Mouse (Mus musculus) liver, embryonic 16.5 days (tissue): ENCODE measurements around the gene Galr2. TPM values are rescaled to one million over a fixed set of nuclear protein-coding genes. Genes with fewer than 3 reads are reported as not detected.

ENCODE experiments used
- ATAC-seq: fragments of 200-750 bp; cut with Nextera tagmentation; 2 replicates; pipeline ENCODE4 v1.8.0; 2017; ENCODE audit warnings: low read depth, mild to moderate bottlenecking, moderate number of reproducible peaks, moderate library complexity
- H3K27ac ChIP-seq: fragments of 300-500 bp; sonication (generic); 2 replicates; pipeline ENCODE4 v1.5.1; 2014; ENCODE audit warnings: mild to moderate bottlenecking, low read length
- H3K27me3 ChIP-seq: fragments of 300-500 bp; sonication (generic); 2 replicates; pipeline ENCODE4 v1.6.1; 2014; ENCODE audit warnings: low read depth, low read length, mixed read lengths; ENCODE audit not compliant: control insufficient read depth, insufficient read depth
- H3K36me3 ChIP-seq: fragments of 300-500 bp; sonication (generic); 2 replicates; pipeline ENCODE4 v1.6.1; 2014; ENCODE audit warnings: mild to moderate bottlenecking; ENCODE audit not compliant: control insufficient read depth, insufficient read depth
- H3K4me1 ChIP-seq: fragments of 300-500 bp; sonication (generic); 2 replicates; pipeline ENCODE4 v1.6.1; 2014; ENCODE audit warnings: low read depth, low read length, mixed read lengths; ENCODE audit not compliant: control insufficient read depth
- H3K4me2 ChIP-seq: fragments of 300-500 bp; sonication (generic); 2 replicates; pipeline ENCODE4 v1.6.1; 2014; ENCODE audit warnings: low read depth, low read length, mixed read lengths
- H3K4me3 ChIP-seq: fragments of 300-500 bp; sonication (generic); 2 replicates; pipeline ENCODE4 v1.5.1; 2014; ENCODE audit warnings: low read depth, mild to moderate bottlenecking, low read length
- H3K9ac ChIP-seq: fragments of 300-500 bp; sonication (generic); 2 replicates; pipeline ENCODE4 v1.6.1; 2014; ENCODE audit warnings: low read depth, low read length
- H3K9me3 ChIP-seq: fragments of 300-500 bp; sonication (generic); replicated peaks from 2 replicates; pipeline ENCODE4 v1.6.1; 2016; ENCODE audit warnings: low read length; ENCODE audit not compliant: control insufficient read depth
- WGBS: fragments of 180-500 bp; shearing (Covaris S2); extraction: QIAGEN DNeasy Blood & Tissue Kit; methylation state at CpG from one replicate; pipeline ENCODE4 v1.1.7; 2014; ENCODE audit not compliant: insufficient replicate concordance; 5-methylcytosine and 5-hydroxymethylcytosine counted together
- polyA plus RNA-seq: library from polyadenylated mRNA; unstranded; fragments of >200 nt; fragmentation: Nextera tagmentation; extraction: Ambion mirVana; gene quantifications from 2 replicates; pipeline ENCODE4 v1.2.1, GENCODE M21; 2015

The Galr2 gene
- polyA plus RNA-seq, 1 experiment from 2014 or later = not detected

DNA sequence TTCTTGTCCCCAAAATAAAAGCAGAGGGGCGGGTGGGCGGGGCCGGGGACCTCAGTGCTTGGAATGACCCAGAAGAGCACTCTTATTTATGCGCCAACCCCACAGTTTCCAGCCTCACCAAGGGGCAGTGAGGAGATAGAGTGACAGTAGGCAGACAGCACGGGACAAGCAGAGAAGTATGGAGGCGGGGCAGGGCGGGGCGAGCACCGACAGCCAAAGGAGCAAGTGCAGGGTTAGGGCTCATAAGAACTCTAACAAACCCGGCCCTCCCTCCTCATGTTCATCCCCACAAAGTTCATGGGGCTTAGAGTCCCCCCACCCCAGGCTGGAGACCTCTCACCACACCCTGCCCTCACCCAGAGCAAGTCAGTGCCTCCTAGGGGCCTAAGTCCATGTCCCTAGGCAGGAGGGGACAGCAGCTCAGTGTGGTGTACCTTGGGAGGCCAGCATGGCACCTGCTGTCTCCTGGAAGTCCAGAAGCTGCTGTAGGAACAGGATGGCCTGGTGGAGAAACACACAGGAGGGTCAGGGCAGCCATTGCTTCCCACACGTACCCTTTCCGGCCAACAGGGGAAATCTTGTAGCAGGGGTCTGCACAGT lies 12.9 kb downstream of the Galr2 start:
- H3K9ac ChIP-seq = no peak overlapping the region
- H3K4me3 ChIP-seq = no peak overlapping the region
- ATAC-seq = no peak
- no peak overlapping the region for H3K4me2 ChIP-seq
- H3K36me3 ChIP-seq = no peaks in the 10 kb centered on the region; the same call in 1 of the 2 replicates
- no peaks in the 10 kb centered on the region for H3K9me3 ChIP-seq
- no peaks in the 10 kb centered on the region; the same call in 1 of the 2 replicates for H3K4me1 ChIP-seq
- no peak overlapping the region for H3K27ac ChIP-seq
- no peaks in the 10 kb centered on the region for H3K27me3 ChIP-seq
- WGBS = 67% methylated on average over 12 of the region's 12 CpGs

DNA sequence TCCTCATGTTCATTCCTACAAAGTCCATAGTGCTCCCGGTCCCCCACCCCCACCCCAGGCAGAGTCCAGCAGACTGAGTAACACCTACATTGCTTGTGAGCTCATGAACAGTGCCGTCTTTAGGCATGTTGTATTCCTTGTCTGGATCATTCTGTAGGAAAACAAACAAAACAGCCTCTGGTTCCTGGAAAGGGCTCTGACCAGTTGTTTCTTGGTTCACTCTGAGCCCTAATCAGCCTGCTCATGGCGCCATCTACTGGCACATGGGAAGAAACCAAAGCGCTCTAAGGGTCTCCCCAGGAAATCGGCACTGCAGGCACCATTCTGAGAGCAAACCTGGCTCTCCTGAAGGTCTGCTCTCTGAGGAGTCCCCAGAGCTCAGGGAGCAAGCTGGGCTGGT lies 13.6 kb downstream of the Galr2 start:
- no peaks in the 10 kb centered on the region for H3K9me3 ChIP-seq
- H3K4me1 ChIP-seq = no peaks in the 10 kb centered on the region; the same call in 1 of the 2 replicates
- 39% methylated on average over 5 of the region's 5 CpGs for WGBS
- no peaks in the 10 kb centered on the region for H3K27me3 ChIP-seq
- no peak for ATAC-seq
- no peak overlapping the region for H3K9ac ChIP-seq
- H3K4me2 ChIP-seq = no peak overlapping the region
- H3K27ac ChIP-seq = no peak overlapping the region
- no peaks in the 10 kb centered on the region; the same call in 1 of the 2 replicates for H3K36me3 ChIP-seq
- no peak overlapping the region for H3K4me3 ChIP-seq

DNA sequence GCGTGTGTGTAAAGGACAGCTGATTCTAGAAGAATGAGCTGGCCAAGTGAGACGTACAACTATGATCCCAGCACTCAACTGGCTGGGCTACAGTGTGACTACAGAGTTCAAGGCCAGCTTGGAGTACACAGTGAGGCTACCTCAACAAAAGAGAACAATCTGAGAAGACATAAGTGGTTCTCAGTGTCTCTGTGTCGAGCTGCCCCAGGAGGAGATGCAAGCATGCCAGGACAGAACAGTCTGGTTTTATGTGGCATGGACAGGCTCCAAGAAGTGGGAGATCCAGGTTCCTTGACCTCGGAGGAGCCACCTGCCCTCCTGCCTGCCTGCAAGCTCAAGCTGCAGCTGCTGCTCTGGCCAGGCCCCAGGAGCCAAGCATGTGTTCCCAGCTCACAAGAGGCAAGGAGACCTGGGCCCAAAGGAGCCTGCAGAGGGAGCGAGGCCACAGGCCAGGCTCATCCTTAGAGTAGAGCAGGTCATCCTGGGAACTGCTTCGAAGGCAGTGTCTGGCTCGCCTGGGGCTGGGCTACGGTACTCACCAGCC lies 15.5 kb downstream of the Galr2 start:
- Histone ChIP-seq H3K9ac (no peak overlapping the region), H3K4me3 (no peak overlapping the region), H3K27me3 (no peaks in the 10 kb centered on the region), H3K27ac (no peak overlapping the region), H3K36me3 (no peaks in the 10 kb centered on the region; the same call in 1 of the 2 replicates), H3K4me1 (no peaks in the 10 kb centered on the region; the same call in 1 of the 2 replicates), H3K4me2 (no peak overlapping the region), H3K9me3 (no peaks in the 10 kb centered on the region)
- WGBS = 81% methylated on average over 8 of the region's 8 CpGs
- no peak for ATAC-seq

DNA sequence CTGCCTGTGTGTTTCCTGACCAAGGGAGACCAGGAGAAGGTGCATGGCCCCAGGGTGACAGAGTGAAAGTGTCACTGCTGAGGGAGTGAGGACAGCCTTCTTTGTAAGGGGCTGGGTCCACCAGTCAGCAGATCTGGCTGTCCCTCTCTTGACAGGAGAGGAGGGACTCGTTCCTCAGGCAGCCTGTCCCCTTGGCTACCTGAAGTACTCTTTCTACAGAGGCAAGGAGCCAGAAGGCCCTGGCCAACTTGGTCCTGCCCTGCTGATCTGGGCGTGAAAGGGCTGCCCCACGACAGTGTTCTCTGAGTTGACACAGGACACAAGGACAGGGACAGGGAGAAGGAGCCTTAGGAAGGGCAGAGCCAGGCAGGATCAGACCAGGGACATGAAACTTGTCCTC lies 16.3 kb downstream of the Galr2 start:
- Histone ChIP-seq H3K4me3 (no peak overlapping the region), H3K27me3 (no peaks in the 10 kb centered on the region), H3K27ac (no peak overlapping the region), H3K36me3 (no peaks in the 10 kb centered on the region; the same call in 1 of the 2 replicates), H3K4me1 (no peaks in the 10 kb centered on the region; the same call in 1 of the 2 replicates), H3K9me3 (no peaks in the 10 kb centered on the region), H3K9ac (no peak overlapping the region), H3K4me2 (no peak overlapping the region)
- 68% methylated on average over 3 of the region's 3 CpGs for WGBS
- ATAC-seq = no peak

DNA sequence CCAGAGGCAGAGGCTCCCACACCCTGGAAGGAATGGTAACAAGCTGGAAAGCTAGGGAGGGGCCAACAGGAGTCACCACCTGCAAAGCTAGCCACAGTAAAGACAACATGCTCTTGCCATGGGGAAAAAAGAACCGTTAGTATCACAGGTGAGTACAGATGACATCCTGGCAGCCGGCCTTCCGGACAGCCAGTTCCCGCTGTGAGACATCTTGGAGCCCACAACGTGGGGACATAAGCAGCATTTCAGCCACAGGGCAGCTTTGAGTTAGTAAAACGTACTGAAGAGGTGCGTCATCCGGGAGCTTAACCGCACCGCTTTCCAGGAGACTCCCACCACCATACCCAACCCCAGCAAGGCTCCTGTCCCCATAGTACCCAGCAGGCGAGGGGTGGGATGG lies 17.5 kb downstream of the Galr2 start:
- no peak overlapping the region for H3K9ac ChIP-seq
- no peak overlapping the region for H3K27ac ChIP-seq
- H3K4me3 ChIP-seq = no peak overlapping the region
- no peaks in the 10 kb centered on the region for H3K9me3 ChIP-seq
- 80% methylated on average over 11 of the region's 11 CpGs for WGBS
- no peaks in the 10 kb centered on the region for H3K27me3 ChIP-seq
- peaks cover under 1% of the 10 kb centered on the region for H3K36me3 ChIP-seq
- ATAC-seq = no peak
- no peak overlapping the region for H3K4me2 ChIP-seq
- H3K4me1 ChIP-seq = no peaks in the 10 kb centered on the region; the same call in 1 of the 2 replicates

DNA sequence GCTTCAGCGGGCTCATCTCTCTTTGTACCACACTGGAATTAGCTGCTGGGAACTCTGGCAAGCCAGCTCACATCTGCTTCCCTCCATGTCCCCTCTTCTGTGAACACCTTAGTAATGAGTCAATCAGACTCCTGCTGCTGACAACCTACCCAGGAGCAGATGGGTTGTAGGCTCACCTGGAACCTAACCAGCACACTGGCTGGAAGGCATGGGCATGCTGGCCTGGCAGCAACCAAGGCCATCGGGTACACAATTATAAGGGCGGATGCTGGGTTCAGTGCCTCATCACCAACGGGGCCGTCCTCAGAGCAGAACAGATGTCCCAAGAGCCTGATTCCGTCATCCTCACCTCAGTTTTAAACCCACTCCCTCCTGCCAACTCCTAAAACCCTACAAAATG lies 17.9 kb downstream of the Galr2 start:
- 85% methylated on average over 6 of the region's 6 CpGs for WGBS
- Histone ChIP-seq H3K4me1 (no peaks in the 10 kb centered on the region; the same call in 1 of the 2 replicates), H3K4me2 (no peak overlapping the region), H3K27me3 (no peaks in the 10 kb centered on the region), H3K4me3 (no peak overlapping the region), H3K36me3 (peaks cover 5% of the 10 kb centered on the region), H3K27ac (no peak overlapping the region), H3K9me3 (no peaks in the 10 kb centered on the region), H3K9ac (no peak overlapping the region)
- ATAC-seq = no peak

DNA sequence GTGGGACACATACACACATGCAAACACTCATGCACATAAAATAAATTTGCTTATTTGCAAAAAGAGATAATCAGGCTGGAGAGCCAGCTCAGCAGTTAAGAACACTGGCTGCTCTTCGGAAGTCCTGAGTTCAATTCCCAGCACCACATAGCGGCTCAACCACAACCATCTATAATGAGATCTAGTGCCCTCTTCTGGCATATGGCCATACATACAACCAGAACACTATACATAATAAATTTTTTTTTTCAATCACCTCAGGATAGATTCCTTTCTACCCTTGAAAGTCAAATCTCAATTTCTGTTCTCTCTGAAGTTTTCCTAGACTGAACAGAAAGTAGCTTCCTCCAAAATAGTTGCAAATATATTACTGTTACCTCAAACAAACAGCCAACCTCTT lies 24.7 kb downstream of the Galr2 start:
- 88% methylated on average over 2 of the region's 2 CpGs for WGBS
- ATAC-seq = no peak
- Histone ChIP-seq H3K27me3 (no peaks in the 10 kb centered on the region), H3K4me3 (peak overlapping the region; percentile 81; the same call in 1 of the 2 replicates), H3K9me3 (no peaks in the 10 kb centered on the region), H3K4me1 (peaks cover 25% of the 10 kb centered on the region), H3K4me2 (peak overlapping the region; percentile 85), H3K36me3 (peaks cover 11% of the 10 kb centered on the region), H3K9ac (no peak overlapping the region), H3K27ac (no peak overlapping the region)

DNA sequence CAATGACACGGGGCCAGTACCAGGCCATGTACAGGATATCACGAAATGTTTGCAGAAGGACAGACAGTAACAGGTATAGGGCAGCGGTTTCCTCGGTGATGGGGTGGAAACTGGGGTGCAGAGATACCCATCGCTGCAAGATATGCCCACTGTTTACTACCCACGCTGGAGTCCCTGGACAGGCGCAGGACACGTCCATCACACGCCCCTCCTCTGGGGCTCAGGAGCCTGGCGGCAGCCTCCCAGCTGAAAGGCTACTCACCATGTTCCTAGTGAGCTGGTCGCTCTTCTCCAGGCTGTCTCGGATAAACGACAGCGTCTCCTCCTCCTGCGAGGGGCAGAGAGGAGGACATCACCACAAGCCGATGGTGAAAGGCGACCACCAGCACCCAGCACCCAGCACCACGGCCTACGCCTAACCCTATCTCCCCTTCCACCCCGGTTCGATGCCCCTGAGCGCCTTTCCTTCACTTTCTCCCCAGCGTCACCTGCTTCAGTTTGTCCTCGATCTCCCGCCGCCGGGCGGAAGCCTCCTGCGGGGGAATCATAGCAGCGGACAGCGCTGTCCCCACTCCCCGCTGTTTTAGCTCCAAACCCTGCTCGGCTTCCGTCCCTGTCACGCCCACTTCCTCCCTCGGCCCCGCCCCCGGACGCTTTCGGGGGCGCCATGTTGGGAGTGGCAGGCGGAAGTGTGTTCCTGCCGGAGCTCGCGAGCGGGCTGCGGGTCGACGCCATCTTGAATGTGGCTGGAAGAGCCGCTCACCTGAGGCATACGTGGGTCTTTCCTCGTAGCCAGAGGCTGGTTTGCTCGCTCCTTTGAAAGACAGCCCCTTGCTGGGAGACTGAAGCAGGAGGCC lies 25.6 kb downstream of the Galr2 start:
- H3K4me1 ChIP-seq = peaks cover 25% of the 10 kb centered on the region
- H3K9ac ChIP-seq = peak overlapping the region; percentile 79
- peaks cover 11% of the 10 kb centered on the region for H3K36me3 ChIP-seq
- H3K4me2 ChIP-seq = peak overlapping the region; percentile 85
- H3K27me3 ChIP-seq = no peaks in the 10 kb centered on the region
- 2% methylated on average over 52 of the region's 53 CpGs for WGBS
- no peaks in the 10 kb centered on the region for H3K9me3 ChIP-seq
- H3K27ac ChIP-seq = peak overlapping the region; percentile 69
- peak overlapping the region; percentile 81 for H3K4me3 ChIP-seq
- peak; percentile 85 for ATAC-seq
